Mouse (Mus musculus): ENCODE data around the gene Mdm4. TPM values are rescaled to one million over a fixed set of nuclear protein-coding genes. Genes with fewer than 3 reads are reported as not detected.

The Mdm4 gene
- total and polyA plus RNA-seq, 3 experiments = 22.9 to 25.9 (median 23.7) TPM

DNA sequence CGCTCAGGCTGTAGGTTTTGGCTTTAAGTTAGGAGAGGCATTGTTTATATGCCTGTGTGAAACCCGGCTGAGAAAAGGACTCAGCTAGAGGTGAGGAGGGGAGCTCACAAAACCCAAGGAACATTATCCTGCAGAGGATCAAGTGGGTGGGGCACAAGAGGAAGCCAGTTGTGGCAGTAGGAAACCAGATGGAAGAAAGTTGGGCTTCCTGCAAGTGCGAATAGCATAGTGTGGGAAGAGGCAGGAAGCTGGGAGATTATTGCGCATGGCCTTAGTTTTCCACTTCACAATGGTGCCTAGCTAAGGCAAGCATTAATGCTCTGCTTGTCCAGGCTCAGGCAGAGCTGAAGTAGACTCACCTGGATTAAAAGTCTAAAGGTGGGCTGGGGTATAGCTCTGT is 30.3 kb upstream of the Mdm4 start:
- H3K4me3 ChIP-seq = no peak overlapping the region
- 47% methylated on average over 4 of the region's 4 CpGs for WGBS
- H3K9ac ChIP-seq (ENCODE audit: low read depth, low read length) = no peak overlapping the region
- H3K4me1 ChIP-seq (ENCODE audit: control insufficient read depth, insufficient read depth, low read length) = peaks cover 20% of the 10 kb centered on the region
- DNase-seq = no peak
- peak overlapping the region; percentile 48 for H3K27ac ChIP-seq
- intact Hi-C loops (cut with DNase I) = no loop called here
- H3K36me3 ChIP-seq (ENCODE audit: control insufficient read depth, insufficient read depth, low read length) = peaks cover 13% of the 10 kb centered on the region; the same call in 1 of the 2 replicates
- no peak for TF ChIP-seq EP300 (IDR thresholded peaks at IDR 0.05; ENCODE audit: insufficient read depth, low read depth, low read length)
- no peak for TF ChIP-seq POLR2A (IDR thresholded peaks at IDR 0.05; ENCODE audit: insufficient read depth, low read depth, low read length)
- no peak for TF ChIP-seq CTCF (IDR thresholded peaks at IDR 0.05)
- no peaks in the 10 kb centered on the region for H3K27me3 ChIP-seq (ENCODE audit: control insufficient read depth, insufficient read depth, low read length)
- peaks cover 7% of the 10 kb centered on the region for H3K79me2 ChIP-seq (replicated peaks; ENCODE audit: control insufficient read depth, insufficient read depth, low read length)

DNA sequence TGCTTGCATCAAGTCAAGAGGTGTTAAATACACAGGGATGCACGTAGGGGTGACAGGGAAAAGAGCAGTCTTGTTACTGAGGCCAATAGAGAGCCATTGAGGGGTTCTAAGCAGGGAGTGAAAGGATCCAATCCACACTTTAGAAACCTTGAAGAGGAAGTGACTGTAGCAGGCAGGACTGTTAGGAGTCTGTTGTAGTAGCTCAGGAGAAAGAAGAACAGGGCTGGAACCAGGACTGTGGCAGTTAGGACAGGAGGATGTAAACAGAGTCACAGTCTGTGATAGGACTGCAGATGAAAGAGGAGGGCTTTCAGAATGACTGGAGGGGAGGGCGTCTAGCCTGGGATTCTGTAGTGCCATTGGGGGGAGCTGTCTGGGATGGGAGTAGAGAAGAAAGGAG is 29.2 kb upstream of the Mdm4 start:
- H3K27me3 ChIP-seq (ENCODE audit: control insufficient read depth, insufficient read depth, low read length) = no peaks in the 10 kb centered on the region
- H3K4me1 ChIP-seq (ENCODE audit: control insufficient read depth, insufficient read depth, low read length) = peaks cover 22% of the 10 kb centered on the region
- TF ChIP-seq EP300 (IDR thresholded peaks at IDR 0.05; ENCODE audit: insufficient read depth, low read depth, low read length) = no peak
- TF ChIP-seq POLR2A (IDR thresholded peaks at IDR 0.05; ENCODE audit: insufficient read depth, low read depth, low read length) = no peak
- no peak for TF ChIP-seq CTCF (IDR thresholded peaks at IDR 0.05)
- no peak overlapping the region; the same call in 1 of the 2 replicates for H3K27ac ChIP-seq
- intact Hi-C loops (cut with DNase I) = no loop called here
- H3K79me2 ChIP-seq (replicated peaks; ENCODE audit: control insufficient read depth, insufficient read depth, low read length) = peaks cover 7% of the 10 kb centered on the region
- WGBS = 59% methylated on average over 2 of the region's 2 CpGs
- H3K36me3 ChIP-seq (ENCODE audit: control insufficient read depth, insufficient read depth, low read length) = peaks cover 13% of the 10 kb centered on the region; the same call in 1 of the 2 replicates
- H3K4me3 ChIP-seq = no peak overlapping the region
- H3K9ac ChIP-seq (ENCODE audit: low read depth, low read length) = no peak overlapping the region
- no peak for DNase-seq

DNA sequence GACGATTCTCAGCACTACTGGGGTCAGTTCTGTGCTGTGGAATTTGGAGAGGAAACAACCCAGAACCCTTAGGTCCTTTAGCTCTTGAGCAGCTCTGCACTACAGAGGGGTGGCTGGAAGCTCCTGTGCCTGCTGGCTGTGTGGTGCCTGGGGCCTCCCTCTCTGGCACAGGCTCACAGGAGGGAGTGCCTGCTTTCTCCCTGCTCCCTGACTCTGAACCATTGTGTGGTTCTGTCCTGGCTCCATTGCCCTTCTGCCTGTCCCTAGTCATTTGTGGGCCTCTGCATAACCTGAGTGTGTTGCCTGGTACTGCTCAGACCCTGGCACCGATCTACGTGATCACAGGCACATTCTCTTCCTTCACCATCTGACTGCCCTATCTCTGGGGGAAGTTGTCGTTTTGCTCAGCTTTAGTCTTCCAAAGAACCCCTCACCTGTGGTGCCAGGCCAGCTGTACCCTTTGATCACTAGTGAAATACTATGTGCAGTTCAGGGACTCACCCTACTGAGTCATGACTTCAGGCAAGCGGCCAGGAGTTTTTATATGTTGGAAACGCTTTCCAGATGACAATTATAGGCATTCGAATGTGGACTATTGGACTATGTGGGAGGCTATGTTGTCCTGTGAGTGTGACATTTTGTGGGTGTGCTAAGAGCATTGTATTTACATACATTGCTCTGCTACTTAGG is 27.1 kb upstream of the Mdm4 start:
- intact Hi-C loops (cut with DNase I) = no loop called here
- WGBS = 17% methylated on average over 7 of the region's 7 CpGs
- H3K27me3 ChIP-seq (ENCODE audit: control insufficient read depth, insufficient read depth, low read length) = no peaks in the 10 kb centered on the region
- no peak for TF ChIP-seq CTCF (IDR thresholded peaks at IDR 0.05)
- TF ChIP-seq POLR2A (IDR thresholded peaks at IDR 0.05; ENCODE audit: insufficient read depth, low read depth, low read length) = no peak
- peaks cover 7% of the 10 kb centered on the region for H3K79me2 ChIP-seq (replicated peaks; ENCODE audit: control insufficient read depth, insufficient read depth, low read length)
- peak overlapping the region; percentile 56 for H3K9ac ChIP-seq (ENCODE audit: low read depth, low read length)
- DNase-seq = peak in 1 of 2 experiments; percentile 29
- H3K4me3 ChIP-seq = no peak overlapping the region
- peaks cover 29% of the 10 kb centered on the region for H3K4me1 ChIP-seq (ENCODE audit: control insufficient read depth, insufficient read depth, low read length)
- H3K36me3 ChIP-seq (ENCODE audit: control insufficient read depth, insufficient read depth, low read length) = peaks cover 13% of the 10 kb centered on the region; the same call in 1 of the 2 replicates
- peak overlapping the region; percentile 58 for H3K27ac ChIP-seq

DNA sequence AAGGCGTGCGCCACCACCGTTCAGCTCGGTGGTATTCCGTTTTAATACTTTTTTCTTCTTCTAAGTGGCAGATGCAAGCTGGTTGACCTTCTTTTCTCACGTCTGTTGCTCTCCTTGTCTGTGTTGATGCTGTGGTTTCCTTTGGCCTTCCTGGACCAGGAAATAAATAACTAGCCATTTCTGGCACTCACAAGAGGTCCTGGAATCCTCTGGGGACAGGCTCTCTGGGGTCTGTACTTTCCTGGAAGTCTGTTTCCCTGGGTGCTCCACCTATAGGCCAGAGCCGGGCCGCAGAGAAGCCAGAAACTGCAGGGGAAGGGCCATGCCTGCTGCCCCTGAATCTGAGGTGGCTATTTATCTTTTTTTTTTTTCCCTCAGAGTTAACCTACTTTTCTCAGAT is 24.0 kb upstream of the Mdm4 start:
- intact Hi-C loops (cut with DNase I) = no loop called here
- 45% methylated on average over 8 of the region's 8 CpGs for WGBS
- Histone ChIP-seq H3K4me3 (no peak overlapping the region), H3K27ac (peak overlapping the region; percentile 71), H3K79me2 (replicated peaks; ENCODE audit: control insufficient read depth, insufficient read depth, low read length) (peaks cover 6% of the 10 kb centered on the region; the same call in 1 of the 2 replicates), H3K4me1 (ENCODE audit: control insufficient read depth, insufficient read depth, low read length) (peaks cover 27% of the 10 kb centered on the region), H3K36me3 (ENCODE audit: control insufficient read depth, insufficient read depth, low read length) (peaks cover 10% of the 10 kb centered on the region; the same call in 1 of the 2 replicates), H3K9ac (ENCODE audit: low read depth, low read length) (no peak overlapping the region), H3K27me3 (ENCODE audit: control insufficient read depth, insufficient read depth, low read length) (no peaks in the 10 kb centered on the region)
- no peak for TF ChIP-seq EP300 (IDR thresholded peaks at IDR 0.05; ENCODE audit: insufficient read depth, low read depth, low read length)
- peak; percentile 41 for TF ChIP-seq CTCF (IDR thresholded peaks at IDR 0.05)
- DNase-seq = peak; percentile 48 to 50

DNA sequence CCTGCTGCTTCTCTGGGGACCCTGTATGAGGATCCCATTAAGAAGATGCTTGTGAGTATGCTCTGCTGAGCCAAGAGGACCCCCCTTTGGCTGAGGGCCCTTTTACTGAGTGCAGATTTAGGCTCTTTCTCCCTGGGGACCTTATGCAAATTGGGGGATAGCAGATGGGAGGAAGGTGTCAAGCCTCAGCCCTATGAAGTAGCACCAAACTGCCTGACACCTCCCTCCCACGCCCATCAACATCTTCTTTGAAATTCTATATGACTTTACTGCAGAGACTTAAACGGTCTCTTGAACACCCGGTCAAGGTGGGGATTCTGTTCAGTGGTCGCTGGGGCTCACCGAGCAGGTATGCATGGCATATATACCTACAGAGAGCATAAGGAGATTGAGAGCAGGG is 22.7 kb upstream of the Mdm4 start:
- Histone ChIP-seq H3K9ac (ENCODE audit: low read depth, low read length) (no peak overlapping the region), H3K27ac (peak overlapping the region; percentile 54), H3K36me3 (ENCODE audit: control insufficient read depth, insufficient read depth, low read length) (peaks cover 7% of the 10 kb centered on the region; the same call in 1 of the 2 replicates), H3K4me1 (ENCODE audit: control insufficient read depth, insufficient read depth, low read length) (peaks cover 23% of the 10 kb centered on the region), H3K79me2 (replicated peaks; ENCODE audit: control insufficient read depth, insufficient read depth, low read length) (peaks cover 6% of the 10 kb centered on the region; the same call in 1 of the 2 replicates), H3K27me3 (ENCODE audit: control insufficient read depth, insufficient read depth, low read length) (no peaks in the 10 kb centered on the region), H3K4me3 (no peak overlapping the region)
- intact Hi-C loops (cut with DNase I) = no loop called here
- 69% methylated on average over 5 of the region's 5 CpGs for WGBS
- TF ChIP-seq POLR2A (IDR thresholded peaks at IDR 0.05; ENCODE audit: insufficient read depth, low read depth, low read length) (no peak), EP300 (IDR thresholded peaks at IDR 0.05; ENCODE audit: insufficient read depth, low read depth, low read length) (no peak), CTCF (IDR thresholded peaks at IDR 0.05) (no peak)
- no peak for DNase-seq

DNA sequence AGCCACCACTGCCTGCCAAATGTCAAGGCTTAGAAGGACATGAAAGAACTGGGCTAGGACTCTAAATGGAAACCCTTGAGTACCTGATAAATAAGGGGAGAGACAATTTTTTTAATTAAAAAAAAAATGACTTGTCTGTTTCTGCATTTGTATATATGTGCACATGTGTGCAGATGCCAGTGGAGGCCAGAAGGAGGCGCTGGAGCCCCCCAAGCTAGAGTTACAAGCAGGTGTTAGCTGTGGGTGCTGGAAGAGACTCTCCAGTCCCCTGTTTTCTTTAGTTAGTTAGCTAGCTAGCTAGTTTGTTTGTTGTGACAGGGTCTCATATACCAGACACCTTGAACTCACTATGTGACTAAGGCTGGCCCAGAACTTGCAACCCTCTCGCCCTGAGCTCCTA is 21.5 kb upstream of the Mdm4 start:
- intact Hi-C loops (cut with DNase I) = no loop called here
- peaks cover 14% of the 10 kb centered on the region for H3K4me1 ChIP-seq (ENCODE audit: control insufficient read depth, insufficient read depth, low read length)

More for the DNA sequence above, 21.5 kb upstream of the Mdm4 start:
- WGBS = 98% methylated on average over 2 of the region's 2 CpGs
- Histone ChIP-seq H3K27me3 (ENCODE audit: control insufficient read depth, insufficient read depth, low read length) (no peaks in the 10 kb centered on the region), H3K36me3 (ENCODE audit: control insufficient read depth, insufficient read depth, low read length) (0 out of 2 replicates have a peak, but pooled peaks cover 2% of the 10 kb centered on the region), H3K27ac (no peak overlapping the region), H3K4me3 (no peak overlapping the region), H3K9ac (ENCODE audit: low read depth, low read length) (no peak overlapping the region), H3K79me2 (replicated peaks; ENCODE audit: control insufficient read depth, insufficient read depth, low read length) (peaks cover 2% of the 10 kb centered on the region; the same call in 1 of the 2 replicates)
- DNase-seq = no peak
- TF ChIP-seq POLR2A (IDR thresholded peaks at IDR 0.05; ENCODE audit: insufficient read depth, low read depth, low read length) (no peak), CTCF (IDR thresholded peaks at IDR 0.05) (peak; percentile 47)
